Mouse (Mus musculus) G1E-ER4 (cell line): ENCODE data around the gene Mybph. TPM values are rescaled to one million over a fixed set of nuclear protein-coding genes. Genes with fewer than 3 reads are reported as not detected.

Experiments
- GATA1 ChIP-seq: IDR thresholded peaks from one replicate; pipeline ENCODE4 v1.8.0; 2012; ENCODE audit warnings: low read length, inconsistent platforms
- polyA plus RNA-seq: library from polyadenylated mRNA; stranded (reverse); fragments of >175 nt; gene quantifications from 2 replicates; pipeline ENCODE4 v1.2.3, GENCODE M21; 2012

The Mybph gene
- polyA plus RNA-seq, 1 experiment = not detected

GRCm38 (mm10) chr1:134215751-134216628 lies 22.7 kb downstream of the Mybph start:
- no peak for TF ChIP-seq GATA1

DNA sequence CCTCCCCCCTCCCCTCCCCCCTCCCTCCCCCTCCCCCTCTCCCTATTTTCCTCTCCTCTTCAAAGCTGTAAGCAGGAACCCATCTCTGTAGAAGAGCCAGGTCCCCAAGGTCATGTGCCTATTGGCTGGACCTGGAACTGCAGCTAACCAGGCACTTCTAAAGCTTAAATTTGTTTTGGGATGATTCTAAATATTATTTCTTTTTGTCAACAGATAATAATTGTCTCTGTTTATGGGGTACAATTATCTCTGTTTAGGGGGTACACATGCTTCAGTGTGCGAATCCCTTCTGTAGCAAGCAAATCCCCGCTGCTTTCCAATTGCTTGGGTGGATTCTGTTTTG lies 23.4 kb downstream of the Mybph start:
- TF ChIP-seq GATA1 = no peak

GRCm38 (mm10) chr1:134217028-134217481 lies 23.8 kb downstream of the Mybph start:
- TF ChIP-seq GATA1 = no peak

DNA sequence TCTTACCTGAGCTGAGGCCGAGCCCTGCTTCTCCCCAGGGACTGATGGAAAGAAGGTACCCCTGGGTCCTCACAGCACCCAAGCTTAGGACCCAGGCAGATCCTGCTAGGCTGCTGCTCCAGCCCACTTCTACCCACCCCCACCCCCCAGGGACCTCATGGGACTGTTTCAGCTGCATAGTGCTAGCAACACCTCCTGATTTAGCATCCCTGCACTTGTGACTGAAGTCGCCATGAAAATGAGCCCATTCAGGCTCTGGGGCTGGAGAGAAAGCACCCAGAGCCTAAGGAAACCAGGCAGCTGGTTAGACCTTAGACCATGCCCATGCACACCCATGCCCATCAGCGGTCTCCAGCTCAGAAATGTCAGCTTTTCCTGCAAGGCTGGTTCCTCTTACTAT lies 24.7 kb downstream of the Mybph start:
- no peak for TF ChIP-seq GATA1

- TF ChIP-seq GATA1 = no peak
Measured at GRCm38 (mm10) chr1:134219608-134220007, 26.4 kb downstream of the Mybph start.

DNA sequence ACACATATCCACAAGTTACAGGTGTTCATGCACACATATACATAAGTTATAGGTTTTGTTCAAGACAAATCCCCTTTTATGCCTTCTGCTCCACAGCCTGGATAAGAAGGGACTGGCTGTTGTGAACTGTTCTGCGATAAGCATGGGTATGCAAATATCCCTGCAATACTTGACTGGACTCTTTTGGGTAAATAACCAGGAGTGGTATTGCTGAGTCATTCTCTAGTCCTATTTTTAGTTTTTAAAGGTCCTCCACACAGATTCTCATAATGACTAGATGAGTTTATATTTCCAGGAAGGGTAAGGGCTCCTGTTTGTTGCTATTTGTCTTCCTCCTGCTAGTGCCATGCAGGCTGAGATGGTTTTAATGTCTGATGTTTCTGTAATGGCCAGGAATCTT lies 27.9 kb downstream of the Mybph start:
- TF ChIP-seq GATA1 = no peak

- TF ChIP-seq GATA1 = no peak
Measured at GRCm38 (mm10) chr1:134222122-134223055, 29.1 kb downstream of the Mybph start.

GRCm38 (mm10) chr1:134224649-134225227 lies 31.5 kb downstream of the Mybph start:
- no peak for TF ChIP-seq GATA1

- TF ChIP-seq GATA1 = no peak
Measured at GRCm38 (mm10) chr1:134225375-134225774, 32.1 kb downstream of the Mybph start.

GRCm38 (mm10) chr1:134226739-134227138 lies 33.5 kb downstream of the Mybph start:
- TF ChIP-seq GATA1 = peak; percentile 62

GRCm38 (mm10) chr1:134229806-134230575 lies 36.7 kb downstream of the Mybph start:
- no peak for TF ChIP-seq GATA1

DNA sequence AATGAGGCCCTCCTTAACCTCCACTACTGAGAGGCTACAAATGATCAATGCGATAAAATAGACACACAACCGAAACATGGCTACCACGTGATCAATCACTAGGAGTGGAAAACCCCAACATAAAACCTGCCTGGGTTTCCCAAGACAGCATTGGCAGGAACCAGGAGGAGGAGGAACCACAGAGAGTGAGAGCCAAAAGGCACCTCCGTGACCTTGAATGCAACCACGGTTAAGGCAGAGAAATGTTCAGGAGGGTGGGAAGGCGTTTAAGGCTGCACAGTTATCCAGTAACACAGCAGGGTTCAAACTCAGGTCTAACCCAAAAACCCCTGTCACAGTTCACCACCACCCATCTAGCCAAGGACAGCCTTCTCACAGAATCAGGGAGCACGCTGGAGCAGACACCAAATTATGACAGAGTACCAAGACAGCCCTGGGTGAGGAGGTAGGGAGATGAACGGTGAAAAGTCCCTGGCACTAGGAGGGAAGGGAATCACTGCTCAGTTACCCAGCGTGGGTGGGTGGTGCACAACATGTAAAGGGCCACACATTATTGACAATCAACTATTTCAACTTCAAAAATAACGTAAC lies 37.5 kb downstream of the Mybph start:
- no peak for TF ChIP-seq GATA1

DNA sequence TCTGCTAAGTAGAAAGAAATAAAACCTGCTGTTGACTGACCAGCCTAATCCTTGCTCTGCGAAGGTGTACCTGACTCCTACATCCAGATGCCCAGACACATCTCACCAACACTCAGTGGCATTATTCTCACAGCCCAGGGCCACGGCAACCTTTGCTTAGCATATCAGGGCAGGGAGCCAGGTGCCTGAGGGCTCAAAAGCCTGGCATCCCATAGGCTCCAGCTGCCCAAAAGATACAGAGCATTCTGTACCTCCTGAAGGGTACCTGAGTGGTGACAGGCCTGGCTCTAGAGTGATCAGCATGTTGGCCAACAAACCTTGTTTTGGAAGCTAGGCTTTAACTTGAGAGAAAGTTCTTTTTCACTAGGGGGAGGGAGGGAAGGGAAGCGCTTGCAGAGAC lies 38.0 kb downstream of the Mybph start:
- TF ChIP-seq GATA1 = no peak

DNA sequence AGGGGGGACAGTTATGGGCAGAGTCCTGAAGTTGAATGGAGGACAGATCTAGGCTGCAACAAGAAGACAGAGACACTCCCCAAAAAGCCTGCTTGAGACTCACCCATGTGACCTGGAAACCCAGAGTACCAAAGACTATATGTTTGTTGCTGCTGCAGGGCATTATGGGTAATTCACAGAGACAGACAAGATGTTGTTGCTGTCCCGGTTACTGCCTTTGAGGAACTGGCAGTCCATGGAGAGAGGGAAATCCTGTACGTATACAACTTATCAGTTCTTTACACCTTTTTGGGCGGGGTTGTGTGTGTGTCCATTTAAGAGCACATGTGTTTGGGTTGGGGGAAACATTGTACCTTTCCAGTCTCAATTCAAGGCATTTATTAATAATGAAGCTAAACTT lies 38.4 kb downstream of the Mybph start:
- TF ChIP-seq GATA1 = no peak

- TF ChIP-seq GATA1 = no peak
Measured at GRCm38 (mm10) chr1:134232326-134232725, 39.1 kb downstream of the Mybph start.
